Mouse (Mus musculus): Measurements from ENCODE around the gene Adcy1. TPM values are rescaled to one million over a fixed set of nuclear protein-coding genes. Genes with fewer than 3 reads are reported as not detected.

The Adcy1 gene
- total and polyA plus RNA-seq, 2 experiments from 2014 or later = 14.9 to 182 TPM

- H3K9ac ChIP-seq (replicated peaks; ENCODE audit: low read length) = no peak overlapping the region
- H3K4me1 ChIP-seq (ENCODE audit: insufficient read depth, low read length) = no peaks in the 10 kb centered on the region
- H3K27ac ChIP-seq = no peak overlapping the region
- H3K4me2 ChIP-seq (ENCODE audit: low read depth, low read length) = no peak overlapping the region
- ATAC-seq (no peak), DNase-seq (ENCODE audit: low spot score) (no peak)
- H3K4me3 ChIP-seq (ENCODE audit: low read length) = no peak overlapping the region
- H3K9me3 ChIP-seq (ENCODE audit: low read length) = no peaks in the 10 kb centered on the region
- peaks cover 4% of the 10 kb centered on the region; the same call in 1 of the 2 replicates for H3K36me3 ChIP-seq (ENCODE audit: insufficient read depth, low read length)
- 93% methylated on average over 12 of the region's 12 CpGs for WGBS
- H3K27me3 ChIP-seq (ENCODE audit: insufficient read depth, low read length) = no peaks in the 10 kb centered on the region
- no peak for TF ChIP-seq CTCF (IDR thresholded peaks at IDR 0.05; ENCODE audit: low read depth)
Observed at GRCm38 (mm10) chr11:7152371-7152770, 89.1 kb downstream of the Adcy1 start.

GRCm38 (mm10) chr11:7153081-7153480, 89.8 kb downstream of the Adcy1 start:
- DNase-seq (ENCODE audit: low spot score) (no peak), ATAC-seq (no peak)
- H3K4me2 ChIP-seq (ENCODE audit: low read depth, low read length) = no peak overlapping the region
- no peak for TF ChIP-seq CTCF (IDR thresholded peaks at IDR 0.05; ENCODE audit: low read depth)
- H3K27ac ChIP-seq = no peak overlapping the region
- no peak overlapping the region for H3K9ac ChIP-seq (replicated peaks; ENCODE audit: low read length)
- no peak overlapping the region for H3K4me3 ChIP-seq (ENCODE audit: low read length)
- H3K36me3 ChIP-seq (ENCODE audit: insufficient read depth, low read length) = peaks cover 4% of the 10 kb centered on the region; the same call in 1 of the 2 replicates
- H3K4me1 ChIP-seq (ENCODE audit: insufficient read depth, low read length) = no peaks in the 10 kb centered on the region
- 81% methylated on average over 8 of the region's 8 CpGs for WGBS
- H3K9me3 ChIP-seq (ENCODE audit: low read length) = no peaks in the 10 kb centered on the region
- H3K27me3 ChIP-seq (ENCODE audit: insufficient read depth, low read length) = no peaks in the 10 kb centered on the region

- no peaks in the 10 kb centered on the region for H3K9me3 ChIP-seq (ENCODE audit: low read length)
- no peak for TF ChIP-seq CTCF (IDR thresholded peaks at IDR 0.05; ENCODE audit: low read depth)
- H3K36me3 ChIP-seq (ENCODE audit: insufficient read depth, low read length) = peaks cover 4% of the 10 kb centered on the region; the same call in 1 of the 2 replicates
- no peak overlapping the region for H3K4me3 ChIP-seq (ENCODE audit: low read length)
- H3K9ac ChIP-seq (replicated peaks; ENCODE audit: low read length) = no peak overlapping the region
- 0 out of 2 replicates have a peak, but pooled peaks cover 15% of the 10 kb centered on the region for H3K4me1 ChIP-seq (ENCODE audit: insufficient read depth, low read length)
- ATAC-seq = no peak
- DNase-seq (ENCODE audit: low spot score) = no peak
- no peaks in the 10 kb centered on the region for H3K27me3 ChIP-seq (ENCODE audit: insufficient read depth, low read length)
- no peak overlapping the region for H3K27ac ChIP-seq
- H3K4me2 ChIP-seq (ENCODE audit: low read depth, low read length) = no peak overlapping the region
- 70% methylated on average over 4 of the region's 4 CpGs for WGBS
Observed at GRCm38 (mm10) chr11:7156427-7156826, 93.1 kb downstream of the Adcy1 start.

- 89% methylated on average over 6 of the region's 6 CpGs for WGBS
- Histone ChIP-seq H3K27ac (no peak overlapping the region), H3K27me3 (ENCODE audit: insufficient read depth, low read length) (no peaks in the 10 kb centered on the region), H3K36me3 (ENCODE audit: insufficient read depth, low read length) (peaks cover 4% of the 10 kb centered on the region; the same call in 1 of the 2 replicates), H3K4me2 (ENCODE audit: low read depth, low read length) (no peak overlapping the region), H3K9me3 (ENCODE audit: low read length) (no peaks in the 10 kb centered on the region), H3K4me1 (ENCODE audit: insufficient read depth, low read length) (0 out of 2 replicates have a peak, but pooled peaks cover 15% of the 10 kb centered on the region), H3K4me3 (ENCODE audit: low read length) (no peak overlapping the region), H3K9ac (replicated peaks; ENCODE audit: low read length) (no peak overlapping the region)
- DNase-seq (ENCODE audit: low spot score) (no peak), ATAC-seq (no peak)
- TF ChIP-seq CTCF (IDR thresholded peaks at IDR 0.05; ENCODE audit: low read depth) = no peak
Observed at GRCm38 (mm10) chr11:7158196-7158595, 94.9 kb downstream of the Adcy1 start.

- peak overlapping the region; percentile 64; the same call in 1 of the 2 replicates for H3K27ac ChIP-seq
- no peaks in the 10 kb centered on the region for H3K9me3 ChIP-seq (ENCODE audit: low read length)
- no peak overlapping the region for H3K9ac ChIP-seq (replicated peaks; ENCODE audit: low read length)
- H3K27me3 ChIP-seq (ENCODE audit: insufficient read depth, low read length) = no peaks in the 10 kb centered on the region
- 0 out of 2 replicates have a peak, but pooled peaks cover 15% of the 10 kb centered on the region for H3K4me1 ChIP-seq (ENCODE audit: insufficient read depth, low read length)
- H3K4me3 ChIP-seq (ENCODE audit: low read length) = no peak overlapping the region
- 31% methylated on average over 6 of the region's 6 CpGs for WGBS
- H3K4me2 ChIP-seq (ENCODE audit: low read depth, low read length) = no peak overlapping the region
- ATAC-seq = 0 out of 2 replicates have a peak, but pooled peaks have one; percentile 8
- no peak for TF ChIP-seq CTCF (IDR thresholded peaks at IDR 0.05; ENCODE audit: low read depth)
- H3K36me3 ChIP-seq (ENCODE audit: insufficient read depth, low read length) = peaks cover 4% of the 10 kb centered on the region; the same call in 1 of the 2 replicates
- DNase-seq (ENCODE audit: low spot score) = peak; percentile 50
Observed at GRCm38 (mm10) chr11:7160146-7160545, 96.9 kb downstream of the Adcy1 start.

GRCm38 (mm10) chr11:7160637-7161101, 97.4 kb downstream of the Adcy1 start:
- DNase-seq (ENCODE audit: low spot score) (peak; percentile 56), ATAC-seq (peak; percentile 76)
- Histone ChIP-seq H3K27ac (peak overlapping the region; percentile 64; the same call in 1 of the 2 replicates), H3K4me1 (ENCODE audit: insufficient read depth, low read length) (0 out of 2 replicates have a peak, but pooled peaks cover 15% of the 10 kb centered on the region), H3K4me2 (ENCODE audit: low read depth, low read length) (no peak overlapping the region), H3K27me3 (ENCODE audit: insufficient read depth, low read length) (no peaks in the 10 kb centered on the region), H3K9me3 (ENCODE audit: low read length) (no peaks in the 10 kb centered on the region), H3K4me3 (ENCODE audit: low read length) (no peak overlapping the region), H3K36me3 (ENCODE audit: insufficient read depth, low read length) (peaks cover 5% of the 10 kb centered on the region; the same call in 1 of the 2 replicates), H3K9ac (replicated peaks; ENCODE audit: low read length) (no peak overlapping the region)
- TF ChIP-seq CTCF (IDR thresholded peaks at IDR 0.05; ENCODE audit: low read depth) = no peak
- 21% methylated on average over 4 of the region's 4 CpGs for WGBS

Data from hindbrain, postnatal 0 days (tissue).